Mouse (Mus musculus) midbrain, embryonic 12.5 days (tissue): Measurements from ENCODE around the gene Frmd4b. TPM values are rescaled to one million over a fixed set of nuclear protein-coding genes. Genes with fewer than 3 reads are reported as not detected.

Experiments used
- ATAC-seq: fragments of 200-750 bp; cut with Nextera tagmentation; 2 replicates; pipeline ENCODE4 v1.8.0; 2017; ENCODE audit warnings: low read depth, moderate TSS enrichment, moderate library complexity; ENCODE audit not compliant: low FRiP score
- H3K27ac ChIP-seq: fragments of 300-500 bp; sonication (generic); replicated peaks from 2 replicates; pipeline ENCODE4 v1.5.1; 2016; ENCODE audit warnings: mild to moderate bottlenecking
- H3K27me3 ChIP-seq: fragments of 300-500 bp; sonication (generic); 2 replicates; pipeline ENCODE4 v1.6.1; 2016; ENCODE audit warnings: mild to moderate bottlenecking
- H3K36me3 ChIP-seq: fragments of 300-500 bp; sonication (generic); 2 replicates; pipeline ENCODE4 v1.6.1; 2016
- H3K4me1 ChIP-seq: fragments of 300-500 bp; sonication (generic); 2 replicates; pipeline ENCODE4 v1.6.1; 2016
- H3K4me2 ChIP-seq: fragments of 300-500 bp; sonication (generic); replicated peaks from 2 replicates; pipeline ENCODE4 v1.6.1; 2016; ENCODE audit warnings: mild to moderate bottlenecking, moderate library complexity
- H3K4me3 ChIP-seq: fragments of 300-500 bp; sonication (generic); 2 replicates; pipeline ENCODE4 v1.5.1; 2016; ENCODE audit warnings: mild to moderate bottlenecking
- H3K9ac ChIP-seq: fragments of 300-500 bp; sonication (generic); replicated peaks from 2 replicates; pipeline ENCODE4 v1.6.1; 2016; ENCODE audit warnings: mild to moderate bottlenecking, moderate library complexity
- H3K9me3 ChIP-seq: fragments of 300-500 bp; sonication (generic); 2 replicates; pipeline ENCODE4 v1.6.1; 2016; ENCODE audit warnings: mild to moderate bottlenecking
- WGBS: fragments of 180-500 bp; shearing (Covaris S2); methylation state at CpG from one replicate; pipeline ENCODE4 v1.1.7; 2016; 5-methylcytosine and 5-hydroxymethylcytosine counted together
- polyA plus RNA-seq: library from polyadenylated mRNA; unstranded; fragments of >200 nt; fragmentation: Nextera tagmentation; extraction: Ambion mirVana; gene quantifications from 2 replicates; pipeline ENCODE4 v1.2.1, GENCODE M21; 2016

Gene Frmd4b
- polyA plus RNA-seq, 1 experiment from 2014 or later, result 33.8 TPM

GRCm38 (mm10) chr6:97610051-97610450, 7.3 kb downstream of the Frmd4b start:
- peak; percentile 47; the same call in 1 of the 2 replicates for ATAC-seq
- Histone ChIP-seq H3K27me3 (no peaks in the 10 kb centered on the region), H3K4me3 (no peak overlapping the region), H3K4me2 (no peak overlapping the region), H3K36me3 (no peaks in the 10 kb centered on the region), H3K27ac (no peak overlapping the region), H3K9me3 (peaks cover 3% of the 10 kb centered on the region; the same call in 1 of the 2 replicates), H3K9ac (no peak overlapping the region), H3K4me1 (peaks cover 31% of the 10 kb centered on the region)
- 72% methylated on average over 2 of the region's 2 CpGs for WGBS

GRCm38 (mm10) chr6:97607646-97608045, 9.7 kb downstream of the Frmd4b start:
- 51% methylated on average over 3 of the region's 3 CpGs for WGBS
- Histone ChIP-seq H3K36me3 (no peaks in the 10 kb centered on the region), H3K4me1 (peaks cover 40% of the 10 kb centered on the region), H3K9me3 (peaks cover 3% of the 10 kb centered on the region; the same call in 1 of the 2 replicates), H3K4me3 (no peak overlapping the region), H3K4me2 (no peak overlapping the region), H3K9ac (no peak overlapping the region), H3K27ac (no peak overlapping the region), H3K27me3 (no peaks in the 10 kb centered on the region)
- ATAC-seq, result no peak

GRCm38 (mm10) chr6:97595218-97595617, 22.1 kb downstream of the Frmd4b start:
- no peak overlapping the region for H3K9ac ChIP-seq
- no peaks in the 10 kb centered on the region for H3K36me3 ChIP-seq
- WGBS, result 46% methylated on average over 3 of the region's 3 CpGs
- ATAC-seq, result no peak
- H3K4me3 ChIP-seq, result no peak overlapping the region
- H3K4me1 ChIP-seq, result peaks cover 18% of the 10 kb centered on the region
- no peak overlapping the region for H3K4me2 ChIP-seq
- no peak overlapping the region for H3K27ac ChIP-seq
- no peaks in the 10 kb centered on the region for H3K9me3 ChIP-seq
- H3K27me3 ChIP-seq, result no peaks in the 10 kb centered on the region

GRCm38 (mm10) chr6:97594589-97594988, 22.8 kb downstream of the Frmd4b start:
- Histone ChIP-seq H3K9ac (no peak overlapping the region), H3K27ac (no peak overlapping the region), H3K27me3 (no peaks in the 10 kb centered on the region), H3K4me3 (no peak overlapping the region), H3K36me3 (no peaks in the 10 kb centered on the region), H3K4me1 (peaks cover 20% of the 10 kb centered on the region), H3K4me2 (no peak overlapping the region), H3K9me3 (no peaks in the 10 kb centered on the region)
- 94% methylated on average over 7 of the region's 7 CpGs for WGBS
- no peak for ATAC-seq

- H3K36me3 ChIP-seq, result no peaks in the 10 kb centered on the region
- no peak for ATAC-seq
- H3K4me1 ChIP-seq, result peaks cover 12% of the 10 kb centered on the region
- no peaks in the 10 kb centered on the region for H3K9me3 ChIP-seq
- no peaks in the 10 kb centered on the region for H3K27me3 ChIP-seq
- no peak overlapping the region for H3K27ac ChIP-seq
- no peak overlapping the region for H3K9ac ChIP-seq
- WGBS, result 57% methylated on average over 5 of the region's 5 CpGs
- no peak overlapping the region for H3K4me3 ChIP-seq
- no peak overlapping the region for H3K4me2 ChIP-seq
Observed at GRCm38 (mm10) chr6:97590230-97590629, 27.1 kb downstream of the Frmd4b start.

GRCm38 (mm10) chr6:97589581-97589980, 27.8 kb downstream of the Frmd4b start:
- Histone ChIP-seq H3K4me1 (peaks cover 11% of the 10 kb centered on the region), H3K4me3 (no peak overlapping the region), H3K27ac (no peak overlapping the region), H3K9ac (no peak overlapping the region), H3K9me3 (no peaks in the 10 kb centered on the region), H3K4me2 (no peak overlapping the region), H3K27me3 (no peaks in the 10 kb centered on the region), H3K36me3 (no peaks in the 10 kb centered on the region)
- no peak for ATAC-seq
- 85% methylated on average over 3 of the region's 3 CpGs for WGBS

- no peak overlapping the region for H3K4me3 ChIP-seq
- no peak overlapping the region for H3K27ac ChIP-seq
- WGBS, result 82% methylated on average over 7 of the region's 7 CpGs
- ATAC-seq, result no peak
- H3K4me2 ChIP-seq, result no peak overlapping the region
- no peaks in the 10 kb centered on the region for H3K27me3 ChIP-seq
- no peaks in the 10 kb centered on the region for H3K36me3 ChIP-seq
- H3K4me1 ChIP-seq, result peaks cover 12% of the 10 kb centered on the region
- H3K9me3 ChIP-seq, result no peaks in the 10 kb centered on the region
- H3K9ac ChIP-seq, result no peak overlapping the region
Observed at GRCm38 (mm10) chr6:97589031-97589430, 28.3 kb downstream of the Frmd4b start.

GRCm38 (mm10) chr6:97586606-97587005, 30.7 kb downstream of the Frmd4b start:
- Histone ChIP-seq H3K36me3 (no peaks in the 10 kb centered on the region), H3K9ac (no peak overlapping the region), H3K27me3 (no peaks in the 10 kb centered on the region), H3K9me3 (no peaks in the 10 kb centered on the region), H3K4me1 (peaks cover 21% of the 10 kb centered on the region), H3K4me2 (no peak overlapping the region), H3K4me3 (no peak overlapping the region), H3K27ac (no peak overlapping the region)
- ATAC-seq, result no peak

GRCm38 (mm10) chr6:97586024-97586423, 31.3 kb downstream of the Frmd4b start:
- ATAC-seq, result no peak
- no peaks in the 10 kb centered on the region for H3K27me3 ChIP-seq

GRCm38 (mm10) chr6:97582748-97583147, 34.6 kb downstream of the Frmd4b start:
- Histone ChIP-seq H3K27ac (no peak overlapping the region), H3K4me1 (peaks cover 25% of the 10 kb centered on the region), H3K4me2 (no peak overlapping the region), H3K9me3 (no peaks in the 10 kb centered on the region), H3K36me3 (no peaks in the 10 kb centered on the region), H3K9ac (no peak overlapping the region), H3K4me3 (no peak overlapping the region), H3K27me3 (no peaks in the 10 kb centered on the region)
- ATAC-seq, result no peak
- 39% methylated on average over 8 of the region's 8 CpGs for WGBS

More at GRCm38 (mm10) chr6:97586024-97586423, 31.3 kb downstream of the Frmd4b start:
- WGBS, result 70% methylated on average over 8 of the region's 8 CpGs
- Histone ChIP-seq H3K4me2 (no peak overlapping the region), H3K4me1 (peaks cover 21% of the 10 kb centered on the region), H3K9ac (no peak overlapping the region), H3K27ac (no peak overlapping the region), H3K36me3 (no peaks in the 10 kb centered on the region), H3K9me3 (no peaks in the 10 kb centered on the region), H3K4me3 (no peak overlapping the region)

- 90% methylated on average over 7 of the region's 7 CpGs for WGBS
- Histone ChIP-seq H3K27ac (no peak overlapping the region), H3K9ac (no peak overlapping the region), H3K36me3 (no peaks in the 10 kb centered on the region), H3K9me3 (no peaks in the 10 kb centered on the region), H3K27me3 (no peaks in the 10 kb centered on the region), H3K4me3 (no peak overlapping the region), H3K4me1 (peaks cover 33% of the 10 kb centered on the region), H3K4me2 (no peak overlapping the region)
- ATAC-seq, result no peak
Observed at GRCm38 (mm10) chr6:97581941-97582340, 35.4 kb downstream of the Frmd4b start.

GRCm38 (mm10) chr6:97580479-97581030, 36.8 kb downstream of the Frmd4b start:
- H3K36me3 ChIP-seq, result no peaks in the 10 kb centered on the region
- WGBS, result 96% methylated on average over 2 of the region's 2 CpGs
- no peak overlapping the region for H3K9ac ChIP-seq
- no peak overlapping the region for H3K4me3 ChIP-seq
- no peak overlapping the region for H3K27ac ChIP-seq
- no peaks in the 10 kb centered on the region for H3K27me3 ChIP-seq
- H3K9me3 ChIP-seq, result no peaks in the 10 kb centered on the region
- no peak overlapping the region for H3K4me2 ChIP-seq
- peaks cover 39% of the 10 kb centered on the region for H3K4me1 ChIP-seq
- no peak for ATAC-seq

GRCm38 (mm10) chr6:97579704-97580103, 37.6 kb downstream of the Frmd4b start:
- no peak overlapping the region for H3K4me2 ChIP-seq
- peaks cover 39% of the 10 kb centered on the region for H3K4me1 ChIP-seq
- no peak overlapping the region for H3K4me3 ChIP-seq
- WGBS, result 80% methylated on average over 4 of the region's 4 CpGs
- no peaks in the 10 kb centered on the region for H3K27me3 ChIP-seq
- H3K27ac ChIP-seq, result no peak overlapping the region
- ATAC-seq, result no peak
- H3K9me3 ChIP-seq, result no peaks in the 10 kb centered on the region
- H3K36me3 ChIP-seq, result no peaks in the 10 kb centered on the region
- no peak overlapping the region for H3K9ac ChIP-seq
